Comparison of ENCODE assay signal across 18 mouse cellular contexts in the genomic region with DNA sequence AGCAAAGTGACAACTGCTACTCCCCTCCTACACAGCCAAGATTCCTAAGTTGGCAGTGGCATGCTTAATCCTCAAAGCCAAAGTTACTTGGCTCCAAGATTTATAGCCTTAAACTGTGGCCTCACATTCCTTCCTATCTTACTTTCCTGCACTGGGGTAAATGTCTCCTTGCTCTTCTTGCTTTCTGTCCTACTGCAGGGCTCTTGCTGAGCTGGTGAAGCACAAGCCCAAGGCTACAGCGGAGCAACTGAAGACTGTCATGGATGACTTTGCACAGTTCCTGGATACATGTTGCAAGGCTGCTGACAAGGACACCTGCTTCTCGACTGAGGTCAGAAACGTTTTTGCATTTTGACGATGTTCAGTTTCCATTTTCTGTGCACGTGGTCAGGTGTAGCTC. TPM values are rescaled to one million over a fixed set of nuclear protein-coding genes. Genes with fewer than 3 reads are reported as not detected.
"Had no signal": no experiment of that assay in that cellular context is flagged by ENCODE, and none has a peak within 500 bp of the region (broad histone marks: within the 10 kb centered on the region; RNA-seq: fewer than 3 reads in every experiment).

No protein-coding gene starts in this region.

- ATAC-seq: intestine, embryonic 16.5 days; lung, postnatal 0 days had no signal

- H3K4me1 ChIP-seq: limb, embryonic 15.5 days; midbrain, embryonic 12.5 days had no signal

- DNase-seq: kidney, adult 8-10 months; kidney, postnatal 14 days; lung, adult 2 months; lung, postnatal 36 days; right cerebral cortex, postnatal 14 days; thymus, postnatal 4 days had no signal

- H3K36me3 ChIP-seq: limb, embryonic 15.5 days; midbrain, embryonic 12.5 days had no signal

- H3K27me3 ChIP-seq: limb, embryonic 15.5 days; midbrain, embryonic 12.5 days had no signal

- H3K4me3 ChIP-seq: limb, embryonic 15.5 days; midbrain, embryonic 12.5 days had no signal

- H3K9ac ChIP-seq: limb, embryonic 15.5 days; midbrain, embryonic 12.5 days had no signal

- H3K9me3 ChIP-seq: limb, embryonic 15.5 days; midbrain, embryonic 12.5 days had no signal

- H3K4me2 ChIP-seq: limb, embryonic 15.5 days; midbrain, embryonic 12.5 days had no signal

- H3K27ac ChIP-seq: limb, embryonic 15.5 days; midbrain, embryonic 12.5 days; stomach, postnatal 0 days had no signal

RNA-seq across cellular contexts. Expression of a gene that starts 13.7 kb away (rescaled TPM):
- total RNA-seq: layer of hippocampus, postnatal 25 days; left cerebral cortex, postnatal 25 days; megakaryocyte progenitor cell, adult 5-6 weeks had no signal
- polyA plus RNA-seq: midbrain, embryonic 12.5 days had no signal

RNA-seq across cellular contexts. Expression of a gene that starts 16.2 kb away (rescaled TPM):
- total RNA-seq: layer of hippocampus, postnatal 25 days; left cerebral cortex, postnatal 25 days; midbrain, postnatal 0 days had no signal

RNA-seq across cellular contexts. Expression of a gene that starts 44.4 kb away (rescaled TPM):
- total RNA-seq: layer of hippocampus, postnatal 25 days; left cerebral cortex, adult 8-10 months; left cerebral cortex, postnatal 25 days; megakaryocyte progenitor cell, adult 5-6 weeks; midbrain, postnatal 0 days had no signal
- polyA plus RNA-seq: limb, embryonic 11.5 days; limb, embryonic 15.5 days; lung, adult 2 months; lung, postnatal 0 days; midbrain, embryonic 12.5 days; midbrain, postnatal 0 days; neural tube, embryonic 14.5 days had no signal
